28 mouse cellular contexts compared by ENCODE assay signal in the genomic region with DNA sequence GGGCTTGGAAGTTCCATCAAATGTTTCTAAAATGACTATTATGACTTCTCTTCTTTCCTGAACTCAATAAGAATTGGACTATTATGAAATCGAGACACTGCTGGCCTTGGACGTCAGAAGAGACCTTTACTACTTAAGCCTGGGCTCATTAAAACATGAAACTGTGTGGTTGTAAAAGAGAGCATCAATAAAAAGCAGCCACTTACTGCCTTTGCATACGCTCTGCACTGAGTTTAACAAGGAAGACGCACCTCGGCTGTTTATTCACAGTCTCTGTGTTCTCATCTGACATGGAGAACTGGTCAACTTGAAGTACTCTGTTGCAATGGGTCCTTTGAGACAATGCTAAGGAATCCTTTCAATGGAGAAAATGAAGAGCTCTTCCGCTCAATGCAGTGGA.
"Had no signal": no experiment of that assay in that cellular context is flagged by ENCODE, and none has a peak within 500 bp of the region (broad histone marks: within the 10 kb centered on the region; RNA-seq: fewer than 3 reads in every experiment).

No protein-coding gene starts in this region.

- H3K9ac ChIP-seq: heart, embryonic 12.5 days; hindbrain, embryonic 12.5 days; hindbrain, embryonic 14.5 days; limb, embryonic 12.5 days; limb, embryonic 15.5 days; liver, embryonic 13.5 days; liver, embryonic 15.5 days; liver, postnatal 0 days had no signal

- ATAC-seq: hindbrain, embryonic 16.5 days; inflammation-experienced regulatory T-cells, adult 6 months; liver, postnatal 0 days had no signal

- H3K9me3 ChIP-seq: heart, embryonic 10.5 days; heart, embryonic 12.5 days; hindbrain, embryonic 10.5 days; hindbrain, embryonic 12.5 days; limb, embryonic 12.5 days; limb, embryonic 15.5 days; liver, embryonic 13.5 days; liver, embryonic 15.5 days had no signal

- H3K27me3 ChIP-seq: heart, embryonic 12.5 days; hindbrain, embryonic 12.5 days; limb, embryonic 12.5 days; limb, embryonic 15.5 days; liver, embryonic 13.5 days; liver, embryonic 15.5 days had no signal

- DNase-seq: gastrocnemius, adult 2 months; gastrocnemius, postnatal 10 days; gastrocnemius, postnatal 25 days; heart, adult 18-20 months; heart, postnatal 10 days; heart, postnatal 4 days; kidney, adult 11 months; kidney, adult 2 months; kidney, postnatal 14 days; kidney, postnatal 36 days; layer of hippocampus, adult 9-11 months; layer of hippocampus, postnatal 36 days; left cerebral cortex, postnatal 4 days; liver, embryonic 13.5 days; liver, postnatal 0 days had no signal

- H3K4me3 ChIP-seq: gastrocnemius, adult 2 months; heart, embryonic 10.5 days; heart, embryonic 12.5 days; hindbrain, embryonic 10.5 days; hindbrain, embryonic 12.5 days; layer of hippocampus, adult 2 months; limb, embryonic 12.5 days; limb, embryonic 15.5 days; liver, embryonic 13.5 days; liver, embryonic 15.5 days had no signal

- H3K4me1 ChIP-seq: heart, embryonic 10.5 days; heart, embryonic 12.5 days; hindbrain, embryonic 10.5 days; hindbrain, embryonic 12.5 days; liver, embryonic 13.5 days; liver, embryonic 15.5 days had no signal

- H3K27ac ChIP-seq: gastrocnemius, adult 2 months; heart, embryonic 10.5 days; hindbrain, embryonic 10.5 days; hindbrain, embryonic 12.5 days; hindbrain, embryonic 14.5 days; kidney, postnatal 0 days; layer of hippocampus, adult 2 months; limb, embryonic 12.5 days; limb, embryonic 15.5 days; liver, embryonic 13.5 days; liver, embryonic 15.5 days had no signal

- H3K4me2 ChIP-seq: heart, embryonic 12.5 days; hindbrain, embryonic 12.5 days; hindbrain, embryonic 14.5 days; limb, embryonic 12.5 days; limb, embryonic 15.5 days; liver, embryonic 11.5 days; liver, embryonic 13.5 days; liver, embryonic 15.5 days had no signal

- H3K36me3 ChIP-seq: heart, embryonic 10.5 days; heart, embryonic 12.5 days; hindbrain, embryonic 10.5 days; hindbrain, embryonic 12.5 days; limb, embryonic 12.5 days; limb, embryonic 15.5 days; liver, embryonic 13.5 days; liver, embryonic 15.5 days had no signal
